Mouse (Mus musculus): Measurements from ENCODE around the gene A830018L16Rik.

DNA sequence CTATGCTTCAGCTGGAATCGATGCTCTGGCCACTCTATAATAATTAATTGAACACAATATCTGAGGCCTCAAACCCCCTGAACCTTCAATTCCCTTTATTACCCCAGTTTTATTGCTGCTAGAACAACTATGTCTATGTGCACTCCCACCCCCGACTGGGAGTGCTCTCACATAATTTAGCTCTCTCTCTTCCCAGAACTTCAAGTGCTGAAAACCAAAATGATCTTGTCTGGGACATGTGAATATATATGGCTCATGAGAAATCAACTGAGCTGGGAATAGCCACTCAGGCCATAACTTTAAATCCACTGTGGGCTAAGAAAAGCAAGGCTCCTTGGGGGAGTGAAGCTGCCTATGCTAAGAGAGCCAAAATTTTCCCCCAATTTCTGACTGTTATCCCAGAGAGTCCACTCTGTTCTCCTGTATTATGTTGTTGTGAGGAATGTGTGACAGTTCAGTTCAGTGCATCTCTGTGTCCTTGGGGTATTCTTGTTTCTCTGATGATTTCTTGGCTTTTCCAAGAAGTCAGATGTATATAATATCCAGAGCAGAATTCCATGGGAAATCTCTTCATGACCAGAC is 582.5 kb downstream of the A830018L16Rik start:
- TF ChIP-seq EP300 (IDR thresholded peaks at IDR 0.05; ENCODE audit: low read depth) (no peak), CTCF (IDR thresholded peaks at IDR 0.05; ENCODE audit: low read depth) (no peak)
